Mouse (Mus musculus): ENCODE results near the gene Zfyve21. TPM values are rescaled to one million over a fixed set of nuclear protein-coding genes. Genes with fewer than 3 reads are reported as not detected.

The Zfyve21 gene
- polyA plus RNA-seq (2015; fragmentation: Nextera tagmentation; extraction: Ambion mirVana), result 232 and 245 TPM in 2 replicates

DNA sequence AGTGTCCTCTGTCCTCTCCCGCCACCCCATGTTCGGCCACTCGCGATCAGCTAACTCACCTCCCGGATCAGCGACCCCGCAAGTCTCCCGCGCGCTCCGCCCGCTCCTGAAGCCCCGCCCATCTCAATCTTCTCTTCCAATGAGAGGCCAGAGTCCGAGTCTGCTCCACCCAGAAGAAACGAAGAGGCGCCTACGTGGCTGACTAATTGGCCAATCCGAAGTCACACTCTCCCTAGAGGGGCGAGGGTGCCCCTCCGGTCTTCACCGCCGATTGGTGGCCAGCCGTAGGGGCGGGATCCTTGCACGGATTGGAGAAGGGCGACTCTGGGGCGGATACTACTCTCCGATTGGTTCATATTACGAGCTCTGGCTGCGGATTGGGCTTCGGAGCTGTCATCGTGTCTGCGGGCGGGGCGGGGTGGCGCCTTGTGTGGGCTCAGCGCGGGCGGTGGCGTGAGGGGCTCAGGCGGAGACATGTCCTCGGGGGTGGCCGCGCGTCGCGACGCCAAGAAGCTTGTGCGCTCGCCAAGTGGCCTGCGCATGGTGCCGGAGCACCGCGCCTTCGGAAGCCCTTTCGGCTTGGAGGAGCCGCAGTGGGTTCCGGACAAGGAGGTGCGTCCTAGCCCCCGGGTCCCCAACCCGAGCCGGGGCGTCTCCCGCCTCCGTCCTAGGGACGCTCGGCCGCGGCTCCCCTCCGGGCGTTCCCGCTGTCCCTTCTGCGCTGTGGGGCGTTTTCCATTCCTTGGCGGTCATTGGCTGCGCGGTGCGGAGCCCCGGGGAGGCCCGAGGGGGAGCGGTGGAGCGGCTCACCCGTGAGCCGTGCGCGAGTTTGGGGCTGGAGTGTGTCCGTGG, at the start of gene Zfyve21, which contains the start of gene Xrcc3:
Gene Zfyve21, plus strand, starts transcription at position 405 of the 852 bp plus-strand sequence.
Gene Xrcc3, minus strand, starts transcription at position 108 of the 852 bp plus-strand sequence.
- Histone ChIP-seq H3K4me1 (ENCODE audit: control insufficient read depth, insufficient read depth, low read length) (peaks cover 54% of the 10 kb centered on the region), H3K9me3 (ENCODE audit: control insufficient read depth, low read length) (no peaks in the 10 kb centered on the region), H3K4me3 (ENCODE audit: low read length) (peak within 1 kb of the TSS; percentile 93), H3K36me3 (ENCODE audit: control insufficient read depth, insufficient read depth, low read length) (no peaks in the 10 kb centered on the region), H3K4me2 (ENCODE audit: low read depth, low read length) (peak within 1 kb of the TSS; percentile 90), H3K27me3 (replicated peaks; ENCODE audit: control insufficient read depth, insufficient read depth, low read length) (no peaks in the 10 kb centered on the region), H3K9ac (ENCODE audit: low read depth, low read length) (peak within 1 kb of the TSS; percentile 90), H3K27ac (ENCODE audit: low read length) (peak within 1 kb of the TSS; percentile 97)
- WGBS, result under 1% methylated on average over 81 of the region's 87 CpGs
- peak; percentile 94 for ATAC-seq

DNA sequence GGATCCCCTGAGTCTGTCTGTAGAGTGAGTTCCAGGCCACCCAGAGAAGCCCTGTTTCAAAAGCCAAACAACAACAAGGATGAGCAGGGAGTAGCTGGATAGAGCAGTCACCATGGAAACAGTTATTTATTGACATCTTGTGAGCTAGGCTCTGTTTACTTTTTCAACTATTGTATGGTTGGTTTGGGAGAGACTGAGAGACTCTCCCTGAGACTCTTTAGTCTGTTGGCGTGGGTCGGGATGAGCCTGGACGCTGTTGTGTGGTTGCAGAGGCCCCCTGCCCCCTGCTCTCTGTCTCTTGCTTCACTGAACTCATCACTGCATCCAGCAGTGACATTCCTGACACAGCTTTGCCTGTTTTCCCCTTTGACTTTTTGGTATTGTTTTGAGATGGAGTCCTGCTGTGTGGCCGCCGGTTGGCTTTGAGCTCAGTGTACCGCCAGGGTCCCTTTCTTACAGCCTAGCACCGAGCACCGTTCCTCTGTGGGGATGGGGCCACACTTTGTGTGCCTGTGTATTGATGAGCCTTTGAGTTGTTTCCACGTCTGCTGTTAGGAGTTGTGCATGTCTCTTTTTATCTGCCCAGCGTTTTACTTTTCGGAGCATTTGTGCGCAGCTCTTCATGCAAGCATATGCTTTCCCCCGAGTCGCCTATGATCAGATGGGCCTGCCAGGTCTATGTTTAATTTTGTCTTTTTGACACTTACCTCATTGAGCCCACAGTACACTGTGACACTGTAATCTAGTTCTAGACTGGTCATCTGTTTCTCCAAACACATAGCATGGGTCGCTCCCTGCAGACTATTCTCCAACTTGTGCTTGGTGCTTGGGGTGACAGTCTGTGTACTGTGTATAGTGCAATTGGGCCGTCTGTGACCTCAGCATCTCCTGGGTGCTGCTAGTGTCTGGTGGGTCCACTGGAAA, 47.4 kb upstream of the Zfyve21 start:
- H3K4me3 ChIP-seq (ENCODE audit: low read length), result no peak overlapping the region
- H3K9ac ChIP-seq (ENCODE audit: low read depth, low read length), result peak overlapping the region; percentile 25; the same call in 1 of the 2 replicates
- ATAC-seq, result no peak
- WGBS, result 61% methylated on average over 16 of the region's 16 CpGs
- no peaks in the 10 kb centered on the region for H3K9me3 ChIP-seq (ENCODE audit: control insufficient read depth, low read length)
- peak overlapping the region; percentile 9; the same call in 1 of the 2 replicates for H3K4me2 ChIP-seq (ENCODE audit: low read depth, low read length)
- H3K36me3 ChIP-seq (ENCODE audit: control insufficient read depth, insufficient read depth, low read length), result 0 out of 2 replicates have a peak, but pooled peaks cover 5% of the 10 kb centered on the region
- H3K27ac ChIP-seq (ENCODE audit: low read length), result peak overlapping the region; percentile 9; the same call in 1 of the 2 replicates
- H3K27me3 ChIP-seq (replicated peaks; ENCODE audit: control insufficient read depth, insufficient read depth, low read length), result no peaks in the 10 kb centered on the region
- peaks cover 26% of the 10 kb centered on the region for H3K4me1 ChIP-seq (ENCODE audit: control insufficient read depth, insufficient read depth, low read length)

DNA sequence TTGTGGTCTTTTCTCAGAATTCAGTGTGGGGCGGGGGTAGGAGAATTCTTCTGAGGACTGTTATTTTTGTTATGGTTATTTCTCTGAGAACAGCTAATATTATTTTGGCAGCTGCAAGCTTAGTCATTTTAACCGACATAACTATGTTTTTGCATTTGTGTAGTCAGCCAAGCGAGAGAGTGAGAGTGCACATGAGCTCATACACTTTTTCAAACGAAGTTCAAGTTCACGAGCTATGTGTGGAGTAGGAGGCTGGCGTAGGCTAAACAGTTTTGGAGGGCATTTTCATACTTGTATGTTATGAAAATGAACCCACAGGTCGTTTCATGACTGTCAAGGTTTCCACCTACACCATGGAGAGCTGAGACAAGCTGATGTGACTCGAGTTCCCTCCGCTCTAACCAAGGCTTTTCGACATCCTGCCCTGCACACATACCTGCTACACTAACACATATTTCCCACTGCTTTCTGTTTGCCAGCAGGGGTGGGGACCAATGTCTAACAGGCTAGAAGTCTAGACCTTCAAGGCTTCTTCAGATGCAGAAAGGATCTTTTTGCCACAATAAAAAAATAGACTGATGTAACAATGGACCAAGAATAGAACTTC, 45.5 kb upstream of the Zfyve21 start:
- H3K36me3 ChIP-seq (ENCODE audit: control insufficient read depth, insufficient read depth, low read length), result peaks cover 6% of the 10 kb centered on the region; the same call in 1 of the 2 replicates
- no peaks in the 10 kb centered on the region for H3K9me3 ChIP-seq (ENCODE audit: control insufficient read depth, low read length)
- no peaks in the 10 kb centered on the region for H3K27me3 ChIP-seq (replicated peaks; ENCODE audit: control insufficient read depth, insufficient read depth, low read length)
- no peak overlapping the region for H3K4me3 ChIP-seq (ENCODE audit: low read length)
- H3K27ac ChIP-seq (ENCODE audit: low read length), result no peak overlapping the region
- no peak overlapping the region for H3K9ac ChIP-seq (ENCODE audit: low read depth, low read length)
- 86% methylated on average over 10 of the region's 10 CpGs for WGBS
- ATAC-seq, result no peak
- no peak overlapping the region for H3K4me2 ChIP-seq (ENCODE audit: low read depth, low read length)
- H3K4me1 ChIP-seq (ENCODE audit: control insufficient read depth, insufficient read depth, low read length), result peaks cover 26% of the 10 kb centered on the region

DNA sequence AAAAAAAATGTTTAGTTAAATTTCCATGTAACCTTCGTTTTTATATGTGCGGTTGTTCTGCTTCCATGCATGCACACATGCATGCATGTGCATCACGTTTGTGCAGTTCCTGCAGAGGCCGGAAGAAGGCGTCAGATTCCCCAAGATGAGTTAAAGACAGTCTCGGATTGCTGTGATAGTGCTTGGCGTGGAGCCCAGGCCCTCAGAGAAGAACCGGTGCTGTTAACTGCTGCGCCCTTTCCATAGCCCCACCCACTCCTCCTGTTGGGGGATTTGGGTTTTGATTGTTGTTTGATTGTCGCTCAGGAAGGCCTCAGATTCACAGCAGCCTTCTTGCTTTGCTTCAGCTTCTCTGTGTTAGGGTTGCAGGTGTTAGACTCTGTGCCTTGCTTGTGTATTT, 44.7 kb upstream of the Zfyve21 start:
- peak; percentile 61; the same call in 1 of the 2 replicates for ATAC-seq
- peak overlapping the region; percentile 9 for H3K27ac ChIP-seq (ENCODE audit: low read length)
- 23% methylated on average over 10 of the region's 10 CpGs for WGBS

DNA sequence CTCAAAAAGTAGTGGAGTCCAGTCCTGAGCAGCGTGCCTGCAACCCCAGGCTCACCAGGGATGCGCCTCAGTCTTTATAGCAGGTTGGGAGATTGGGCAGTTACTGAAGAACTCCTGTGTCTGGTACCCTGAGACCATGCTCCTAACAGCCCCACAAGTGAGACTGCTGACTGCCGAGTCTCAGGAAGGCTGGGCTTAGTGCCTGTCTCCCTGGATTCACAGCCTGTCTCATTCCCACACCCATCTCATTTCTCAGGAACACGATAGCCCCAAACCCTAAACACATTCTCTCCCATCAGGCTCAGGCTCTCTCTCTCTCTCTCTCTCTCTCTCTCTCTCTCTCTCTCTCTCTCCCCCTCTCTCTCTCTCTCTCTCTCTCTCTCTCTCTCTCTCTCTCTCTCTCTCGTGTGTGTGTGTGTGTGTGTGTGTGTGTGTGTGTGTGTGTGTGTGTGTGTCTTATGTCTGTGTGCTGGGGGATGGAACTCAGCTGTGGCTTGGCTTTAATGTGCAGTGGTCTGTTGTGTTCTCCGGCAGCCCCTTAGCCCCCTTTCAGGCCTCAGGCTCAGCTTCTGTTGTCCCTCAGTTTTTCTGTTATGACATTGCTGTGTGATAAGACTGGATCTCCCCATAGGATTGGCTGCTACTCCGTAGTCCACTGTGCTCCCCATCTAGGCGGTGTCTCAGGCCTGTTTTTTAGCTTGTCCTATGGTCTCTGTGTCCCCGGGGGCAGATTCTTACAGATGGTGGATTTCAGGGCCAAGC, 44.0 kb upstream of the Zfyve21 start:
- Histone ChIP-seq H3K4me1 (ENCODE audit: control insufficient read depth, insufficient read depth, low read length) (peaks cover 26% of the 10 kb centered on the region), H3K36me3 (ENCODE audit: control insufficient read depth, insufficient read depth, low read length) (peaks cover 18% of the 10 kb centered on the region), H3K4me2 (ENCODE audit: low read depth, low read length) (no peak overlapping the region), H3K4me3 (ENCODE audit: low read length) (no peak overlapping the region), H3K9ac (ENCODE audit: low read depth, low read length) (no peak overlapping the region), H3K9me3 (ENCODE audit: control insufficient read depth, low read length) (no peaks in the 10 kb centered on the region), H3K27me3 (replicated peaks; ENCODE audit: control insufficient read depth, insufficient read depth, low read length) (no peaks in the 10 kb centered on the region), H3K27ac (ENCODE audit: low read length) (peak overlapping the region; percentile 9)
- ATAC-seq, result peak; percentile 40; the same call in 1 of the 2 replicates
- 51% methylated on average over 9 of the region's 9 CpGs for WGBS

More for the DNA sequence above, 44.7 kb upstream of the Zfyve21 start:
- Histone ChIP-seq H3K4me3 (ENCODE audit: low read length) (no peak overlapping the region), H3K9me3 (ENCODE audit: control insufficient read depth, low read length) (no peaks in the 10 kb centered on the region), H3K4me2 (ENCODE audit: low read depth, low read length) (no peak overlapping the region), H3K36me3 (ENCODE audit: control insufficient read depth, insufficient read depth, low read length) (peaks cover 12% of the 10 kb centered on the region), H3K27me3 (replicated peaks; ENCODE audit: control insufficient read depth, insufficient read depth, low read length) (no peaks in the 10 kb centered on the region), H3K4me1 (ENCODE audit: control insufficient read depth, insufficient read depth, low read length) (peaks cover 26% of the 10 kb centered on the region), H3K9ac (ENCODE audit: low read depth, low read length) (0 out of 2 replicates have a peak overlapping the region, but pooled peaks have one; percentile 24)

DNA sequence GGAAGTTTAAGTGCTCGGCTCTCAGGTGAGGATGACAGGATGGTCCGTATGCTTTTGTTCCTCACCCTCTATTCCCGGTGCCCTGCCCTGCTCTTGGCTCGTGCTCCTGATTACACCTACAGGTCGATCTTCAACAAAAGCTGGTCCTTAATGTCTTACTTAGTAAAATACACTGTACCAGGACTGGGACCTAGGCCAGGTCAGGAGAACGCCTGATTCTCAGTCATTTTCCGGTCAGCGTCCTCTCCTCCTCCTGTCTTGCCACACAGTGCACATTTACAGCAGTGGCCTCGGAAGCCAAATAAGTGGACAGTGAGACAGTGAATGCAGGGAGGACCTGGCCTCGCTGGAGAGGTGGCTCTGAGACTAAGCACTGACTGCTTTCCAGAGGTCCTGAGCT, 43.3 kb upstream of the Zfyve21 start:
- WGBS, result 86% methylated on average over 10 of the region's 10 CpGs
- no peaks in the 10 kb centered on the region for H3K27me3 ChIP-seq (replicated peaks; ENCODE audit: control insufficient read depth, insufficient read depth, low read length)
- H3K4me3 ChIP-seq (ENCODE audit: low read length), result no peak overlapping the region
- H3K4me1 ChIP-seq (ENCODE audit: control insufficient read depth, insufficient read depth, low read length), result peaks cover 24% of the 10 kb centered on the region
- H3K9ac ChIP-seq (ENCODE audit: low read depth, low read length), result no peak overlapping the region
- H3K36me3 ChIP-seq (ENCODE audit: control insufficient read depth, insufficient read depth, low read length), result peaks cover 20% of the 10 kb centered on the region
- H3K4me2 ChIP-seq (ENCODE audit: low read depth, low read length), result no peak overlapping the region
- no peaks in the 10 kb centered on the region for H3K9me3 ChIP-seq (ENCODE audit: control insufficient read depth, low read length)
- H3K27ac ChIP-seq (ENCODE audit: low read length), result no peak overlapping the region
- no peak for ATAC-seq

DNA sequence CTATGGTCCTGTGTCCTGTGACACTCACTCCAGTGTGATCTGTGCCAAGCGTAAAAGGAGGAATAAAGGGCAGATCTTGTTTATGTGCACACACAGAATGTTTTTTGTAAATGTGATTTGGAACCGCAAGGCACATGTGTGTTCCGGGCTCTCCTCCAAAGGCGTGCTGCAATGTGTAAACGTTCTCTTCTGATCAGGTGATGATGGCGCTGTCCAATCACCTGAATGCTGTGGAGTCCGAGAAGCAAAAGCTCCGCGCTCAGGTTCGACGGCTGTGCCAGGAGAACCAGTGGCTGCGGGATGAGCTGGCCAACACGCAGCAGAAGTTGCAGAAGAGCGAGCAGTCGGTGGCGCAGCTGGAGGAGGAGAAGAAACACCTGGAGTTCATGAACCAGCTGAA, 39.8 kb upstream of the Zfyve21 start:
- Histone ChIP-seq H3K36me3 (ENCODE audit: control insufficient read depth, insufficient read depth, low read length) (peaks cover 40% of the 10 kb centered on the region), H3K27me3 (replicated peaks; ENCODE audit: control insufficient read depth, insufficient read depth, low read length) (no peaks in the 10 kb centered on the region), H3K4me3 (ENCODE audit: low read length) (no peak overlapping the region), H3K9me3 (ENCODE audit: control insufficient read depth, low read length) (no peaks in the 10 kb centered on the region), H3K4me2 (ENCODE audit: low read depth, low read length) (no peak overlapping the region), H3K4me1 (ENCODE audit: control insufficient read depth, insufficient read depth, low read length) (peaks cover 4% of the 10 kb centered on the region), H3K9ac (ENCODE audit: low read depth, low read length) (no peak overlapping the region), H3K27ac (ENCODE audit: low read length) (no peak overlapping the region)
- ATAC-seq, result no peak
- 81% methylated on average over 16 of the region's 16 CpGs for WGBS

DNA sequence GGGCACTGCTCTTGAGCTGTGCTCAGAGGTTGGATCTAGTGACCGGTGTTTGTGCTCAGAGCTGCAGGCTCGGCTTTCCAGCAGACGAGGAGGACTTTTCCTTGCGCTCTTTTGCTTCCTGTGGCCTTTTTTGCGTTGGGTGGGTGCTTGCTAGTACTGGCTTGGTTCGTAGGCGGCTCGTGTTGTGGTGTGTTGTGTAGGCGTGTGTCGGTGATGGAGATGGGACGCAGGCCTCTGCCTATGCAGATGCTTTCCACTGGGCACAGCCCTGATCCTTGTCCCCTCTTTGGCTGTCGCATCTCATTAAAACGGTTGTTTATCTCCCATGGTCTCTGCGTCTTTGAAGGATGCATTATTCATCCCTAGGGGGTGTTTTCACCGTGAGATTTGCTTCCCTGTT, 39.1 kb upstream of the Zfyve21 start:
- 80% methylated on average over 15 of the region's 15 CpGs for WGBS
- no peaks in the 10 kb centered on the region for H3K4me1 ChIP-seq (ENCODE audit: control insufficient read depth, insufficient read depth, low read length)
- no peak overlapping the region for H3K4me3 ChIP-seq (ENCODE audit: low read length)
- H3K4me2 ChIP-seq (ENCODE audit: low read depth, low read length), result no peak overlapping the region
- no peaks in the 10 kb centered on the region for H3K27me3 ChIP-seq (replicated peaks; ENCODE audit: control insufficient read depth, insufficient read depth, low read length)
- H3K27ac ChIP-seq (ENCODE audit: low read length), result no peak overlapping the region
- peaks cover 47% of the 10 kb centered on the region for H3K36me3 ChIP-seq (ENCODE audit: control insufficient read depth, insufficient read depth, low read length)
- 0 out of 2 replicates have a peak, but pooled peaks cover 3% of the 10 kb centered on the region for H3K9me3 ChIP-seq (ENCODE audit: control insufficient read depth, low read length)
- ATAC-seq, result no peak
- no peak overlapping the region for H3K9ac ChIP-seq (ENCODE audit: low read depth, low read length)
